Mouse (Mus musculus) Patski (cell line): Measurements from ENCODE around the gene Psmd7. TPM values are rescaled to one million over a fixed set of nuclear protein-coding genes. Genes with fewer than 3 reads are reported as not detected.
"Not testable (repeated sequence)": the region's sequence is repeated elsewhere in the genome, so short reads cannot be mapped to it uniquely, and the experiment has no call there.

ENCODE experiments used
- ATAC-seq: fragments of 100-300 bp; one replicate; pipeline ENCODE4 v1.8.0; 2021
- CTCF ChIA-PET: fragments of 350-600 bp; sonication (Branson Sonifier 250); formaldehyde crosslinking; loops from one replicate; lab custom pipeline; 2022; ENCODE audit warnings: inconsistent platforms; lab: Charles Lee
- POLR2A ChIA-PET: fragments of 350-600 bp; sonication (Branson Sonifier 250); formaldehyde crosslinking; loops from one replicate; lab custom pipeline; 2022; ENCODE audit warnings: antibody characterized with exemption, inconsistent platforms; lab: Charles Lee
- DNase-seq: peaks from one replicate; pipeline ENCODE4 v3.0.0-alpha.2; 2011; ENCODE audit warnings: low read depth, low spot score
- H3K27me3 ChIP-seq: fragments of 371-371 bp; one replicate; pipeline ENCODE4 v1.5.1; 2021
- CTCF ChIP-seq: fragments of 100-300 bp; IDR thresholded peaks from one replicate; pipeline ENCODE4 v1.5.1; 2021
- in situ Hi-C: fragments of 300-500 bp; cut with MboI; formaldehyde crosslinking; loops from 3 replicates; pipeline ENCODE4 v1.11.1; 2018; ENCODE audit warnings: low pct_unique_long_range_greater_than_20kb, mixed read lengths
- polyA plus RNA-seq: library from polyadenylated mRNA; unstranded; gene quantifications from one replicate; pipeline ENCODE4 v1.2.3, GENCODE M21; 2021

Gene Psmd7
- 169 TPM for polyA plus RNA-seq

GRCm38 (mm10) chr8:107587995-107588780, at the start of gene Psmd7:
Psmd7 (minus strand) TSS chr8:107588464.
- CTCF ChIA-PET = no interaction called here
- TF ChIP-seq CTCF = no peak
- ATAC-seq (peak; percentile 95), DNase-seq (peak; percentile 22)
- in situ Hi-C loops = no loop called here
- H3K27me3 ChIP-seq = peaks cover 14% of the 10 kb centered on the region
- POLR2A ChIA-PET = interaction anchor here (0.7 kb wide), 1 partner anchor 33 kb away, joined by 4 read pairs; no protein-coding TSS in a partner anchor

- ATAC-seq (no peak), DNase-seq (no peak)
- CTCF ChIA-PET = no interaction called here
- TF ChIP-seq CTCF = no peak
- no peaks in the 10 kb centered on the region for H3K27me3 ChIP-seq
- POLR2A ChIA-PET = no interaction called here
- in situ Hi-C loops = no loop called here
Observed at GRCm38 (mm10) chr8:107633734-107634133, 45.5 kb upstream of the Psmd7 start.

- POLR2A ChIA-PET = no interaction called here
- no peak for DNase-seq
- CTCF ChIA-PET = no interaction called here
- no peak for ATAC-seq
- H3K27me3 ChIP-seq = peaks cover 16% of the 10 kb centered on the region
- TF ChIP-seq CTCF = no peak
- in situ Hi-C loops = no loop called here
Observed at GRCm38 (mm10) chr8:107629701-107630100, 41.4 kb upstream of the Psmd7 start.

GRCm38 (mm10) chr8:107628501-107629149, 40.4 kb upstream of the Psmd7 start:
- H3K27me3 ChIP-seq = peaks cover 20% of the 10 kb centered on the region
- no peak for TF ChIP-seq CTCF
- ChIA-PET POLR2A (no interaction called here), CTCF (no interaction called here)
- in situ Hi-C loops = no loop called here
- ATAC-seq (no peak), DNase-seq (no peak)

- no peak for TF ChIP-seq CTCF
- in situ Hi-C loops = no loop called here
- ChIA-PET POLR2A (no interaction called here), CTCF (no interaction called here)
- peaks cover 20% of the 10 kb centered on the region for H3K27me3 ChIP-seq
- ATAC-seq = no peak
- DNase-seq = no peak
Observed at GRCm38 (mm10) chr8:107627881-107628280, 39.6 kb upstream of the Psmd7 start.

- CTCF ChIA-PET, ATAC-seq, in situ Hi-C loops, POLR2A ChIA-PET, DNase-seq: not testable (repeated sequence)
- peaks cover 20% of the 10 kb centered on the region for H3K27me3 ChIP-seq
Observed at GRCm38 (mm10) chr8:107624301-107624700, 36.0 kb upstream of the Psmd7 start.

- no peak for TF ChIP-seq CTCF
- peaks cover 15% of the 10 kb centered on the region for H3K27me3 ChIP-seq
- in situ Hi-C loops = no loop called here
- ChIA-PET CTCF (no interaction called here), POLR2A (no interaction called here)
- ATAC-seq (no peak), DNase-seq (no peak)
Observed at GRCm38 (mm10) chr8:107621930-107622623, 33.8 kb upstream of the Psmd7 start.

GRCm38 (mm10) chr8:107621136-107621535, 32.9 kb upstream of the Psmd7 start:
- DNase-seq = no peak
- CTCF ChIA-PET = no interaction called here
- ATAC-seq = no peak
- POLR2A ChIA-PET = no interaction called here
- in situ Hi-C loops = no loop called here
- H3K27me3 ChIP-seq = peaks cover 6% of the 10 kb centered on the region
- TF ChIP-seq CTCF = no peak

GRCm38 (mm10) chr8:107618499-107618898, 30.2 kb upstream of the Psmd7 start:
- in situ Hi-C loops = no loop called here
- DNase-seq (no peak), ATAC-seq (no peak)
- ChIA-PET CTCF (no interaction called here), POLR2A (no interaction called here)
- no peaks in the 10 kb centered on the region for H3K27me3 ChIP-seq
- TF ChIP-seq CTCF = no peak

GRCm38 (mm10) chr8:107613411-107613810, 25.1 kb upstream of the Psmd7 start:
- ChIA-PET CTCF (no interaction called here), POLR2A (no interaction called here)
- no peak for ATAC-seq
- TF ChIP-seq CTCF = no peak
- in situ Hi-C loops = no loop called here
- no peak for DNase-seq
- H3K27me3 ChIP-seq = peaks cover 35% of the 10 kb centered on the region

- H3K27me3 ChIP-seq = peaks cover 45% of the 10 kb centered on the region
- ChIA-PET POLR2A (no interaction called here), CTCF (no interaction called here)
- ATAC-seq (no peak), DNase-seq (no peak)
- in situ Hi-C loops = no loop called here
- TF ChIP-seq CTCF = no peak
Observed at GRCm38 (mm10) chr8:107610845-107611244, 22.6 kb upstream of the Psmd7 start.
